Mouse (Mus musculus) cerebellum, adult 8-10 months (tissue): ENCODE measurements around the gene Tmem260.
"Not testable (repeated sequence)": the region's sequence is repeated elsewhere in the genome, so short reads cannot be mapped to it uniquely, and the experiment has no call there.

Experiments
- DNase-seq: peaks from one replicate; pipeline ENCODE4 v3.0.0; 2022

Gene Tmem260

GRCm38 (mm10) chr14:48445984-48446683 lies at the start of gene Tmem260:
Tmem260 (plus strand) TSS chr14:48446124.
- DNase-seq, result peak; percentile 94

DNA sequence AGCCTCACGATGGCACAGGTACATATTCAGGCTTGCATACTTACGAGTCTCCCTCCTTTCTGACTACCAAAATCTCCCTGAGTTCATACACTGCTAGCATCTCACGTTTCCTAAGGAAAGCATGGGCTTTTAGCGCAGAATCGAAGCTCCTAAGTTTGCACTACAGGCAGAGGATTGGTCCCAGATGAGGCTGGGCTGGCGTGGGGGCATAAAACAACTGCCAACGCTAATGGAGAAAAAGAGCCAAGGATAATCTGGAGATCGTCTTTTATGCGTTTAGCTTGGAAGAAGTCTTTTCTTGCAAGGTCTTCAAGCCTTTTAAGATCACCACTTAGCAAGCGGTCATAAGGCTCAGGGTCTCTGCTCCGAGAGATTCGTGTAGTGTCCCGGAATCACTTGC lies 39.8 kb upstream of the Tmem260 start:
- DNase-seq, result no peak

DNA sequence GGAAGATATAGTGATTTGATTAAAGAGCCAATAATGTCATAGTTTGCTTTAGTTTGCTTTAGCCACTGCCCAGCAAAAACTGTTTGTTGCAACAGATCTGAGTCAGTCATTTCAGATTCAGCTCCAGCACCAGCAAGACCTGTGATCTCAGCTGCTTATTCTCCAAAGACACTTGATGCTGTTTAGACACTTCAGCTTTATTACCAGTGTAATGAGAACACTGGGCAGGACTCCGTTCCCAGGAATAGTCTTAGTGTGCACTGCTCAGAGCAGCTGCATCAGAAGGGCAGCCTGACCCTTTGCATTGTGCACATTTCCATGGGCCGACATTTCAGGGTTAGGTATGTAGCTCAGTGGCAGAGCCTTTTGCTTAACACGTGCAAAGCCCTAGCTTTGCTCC lies 28.9 kb upstream of the Tmem260 start:
- DNase-seq, result no peak

- DNase-seq, result no peak
These were observed 27.7 kb upstream of the Tmem260 start for GRCm38 (mm10) chr14:48418264-48418663.

- no peak for DNase-seq
These were observed 27.3 kb upstream of the Tmem260 start for GRCm38 (mm10) chr14:48418672-48419071.

GRCm38 (mm10) chr14:48421476-48421875 lies 24.4 kb upstream of the Tmem260 start:
- DNase-seq, result no peak

- no peak for DNase-seq
These were observed 23.9 kb upstream of the Tmem260 start for GRCm38 (mm10) chr14:48421996-48422395.

- DNase-seq, result no peak
These were observed 23.5 kb upstream of the Tmem260 start for GRCm38 (mm10) chr14:48422436-48422835.

GRCm38 (mm10) chr14:48422901-48423300 lies 23.0 kb upstream of the Tmem260 start:
- DNase-seq, result no peak

DNA sequence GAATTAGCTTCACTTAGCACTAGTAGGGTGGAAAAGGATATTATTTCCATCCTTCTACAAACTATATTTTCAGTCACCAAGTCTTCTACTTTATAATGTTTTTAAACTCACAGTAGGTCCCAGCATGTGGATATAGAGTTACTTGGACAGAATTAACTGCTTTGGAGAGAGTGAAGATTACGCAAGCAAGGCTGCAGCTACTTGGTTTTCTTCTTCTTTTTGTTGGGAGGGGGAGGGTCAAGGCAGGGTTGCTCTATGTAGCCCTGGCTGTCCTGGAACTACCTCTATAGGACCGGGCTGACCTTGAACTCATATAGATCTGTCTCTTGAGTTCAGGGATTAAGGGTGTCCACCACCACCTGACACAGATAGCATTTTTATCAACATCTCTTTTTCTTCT lies 13.9 kb upstream of the Tmem260 start:
- no peak for DNase-seq

DNA sequence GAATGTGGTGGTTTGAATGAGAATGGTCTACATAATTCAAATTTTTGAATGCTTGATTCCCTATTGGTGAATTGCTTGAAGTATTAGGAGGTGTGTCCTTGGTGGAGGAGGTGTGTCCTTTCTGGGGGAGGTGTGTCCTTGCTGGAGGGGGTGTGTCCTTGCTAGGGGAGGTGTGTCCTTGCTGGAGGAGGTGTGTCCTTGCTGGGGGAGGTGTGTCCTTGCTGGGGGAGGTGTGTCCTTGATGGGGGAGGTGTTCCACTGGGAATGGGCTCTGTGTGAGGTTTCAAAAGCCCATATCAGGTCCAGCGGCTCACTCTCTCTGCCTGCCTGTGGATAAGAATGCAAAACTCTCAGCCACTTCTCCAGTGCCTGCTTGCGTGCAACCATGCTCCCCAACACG lies 2.1 kb upstream of the Tmem260 start:
- no peak for DNase-seq

- no peak for DNase-seq
These were observed 6.1 kb downstream of the Tmem260 start for GRCm38 (mm10) chr14:48451966-48452407.

GRCm38 (mm10) chr14:48453411-48453810 lies 7.5 kb downstream of the Tmem260 start:
- DNase-seq, result no peak

DNA sequence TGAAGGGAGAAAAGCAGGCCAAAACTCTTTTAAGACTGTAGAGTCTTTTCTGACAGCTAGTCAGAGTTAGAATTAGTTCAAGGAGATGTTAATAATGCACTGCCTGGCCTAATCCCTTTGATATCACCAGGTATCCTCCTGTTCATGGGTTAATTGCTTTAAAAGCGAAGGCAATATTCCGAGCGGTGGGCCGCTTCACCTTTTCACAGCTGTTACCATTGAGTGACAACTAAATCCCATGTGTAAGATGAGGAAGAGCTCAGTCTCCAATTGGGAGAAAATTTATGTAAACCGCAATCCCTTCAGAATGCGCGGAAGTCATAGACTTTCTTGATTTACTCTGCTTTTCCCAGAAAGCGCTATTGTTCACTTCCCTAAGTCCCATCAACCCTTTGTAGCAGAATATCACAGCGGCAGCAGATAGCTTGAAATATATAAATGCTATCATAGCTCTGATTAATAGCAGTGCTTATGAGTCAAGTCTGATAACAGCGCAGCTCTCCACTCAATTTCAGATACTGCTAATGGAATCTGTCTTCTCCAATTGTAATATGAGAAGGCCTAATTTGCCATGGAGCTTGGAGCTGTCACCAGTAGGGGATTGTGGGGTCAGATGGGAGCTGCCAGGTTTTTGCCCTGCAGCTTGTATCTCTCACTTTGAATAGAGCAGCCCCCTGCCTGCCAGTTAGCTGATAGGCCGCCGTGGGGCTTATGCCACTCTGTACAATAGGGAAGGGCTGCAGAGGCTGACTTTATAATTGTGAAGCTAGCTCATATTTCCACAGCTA lies 10.6 kb downstream of the Tmem260 start:
- no peak for DNase-seq

DNA sequence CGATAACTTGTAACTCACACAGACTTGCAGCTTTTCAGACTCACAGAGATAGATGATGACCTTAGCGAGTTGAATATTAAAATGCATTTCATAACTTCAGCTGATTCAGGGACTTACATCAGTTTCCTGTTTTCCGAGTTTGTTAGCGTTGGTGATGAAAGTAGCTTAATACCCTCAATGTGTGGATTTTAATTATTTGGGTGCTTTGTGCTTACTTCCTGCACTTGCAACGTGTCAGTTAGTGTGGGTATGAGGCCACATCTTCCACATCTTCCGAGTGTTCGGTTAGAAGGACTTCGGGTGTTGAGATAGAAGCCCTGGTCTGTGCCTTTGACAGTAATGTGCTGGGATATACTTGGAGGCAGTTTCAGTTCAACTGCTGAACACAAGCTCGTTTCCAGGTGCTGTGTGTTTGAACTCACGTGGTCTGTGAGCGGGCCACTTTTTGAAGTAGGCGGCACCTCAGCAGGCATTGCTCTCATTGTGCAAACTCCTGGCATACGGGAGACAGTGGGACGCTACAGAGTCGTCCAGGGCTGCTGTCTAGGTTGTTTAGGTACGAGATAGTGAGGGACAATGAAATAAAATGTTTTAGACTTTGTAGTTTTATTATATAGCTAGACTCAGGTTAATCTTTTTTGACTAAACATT lies 11.5 kb downstream of the Tmem260 start:
- DNase-seq, result no peak

- no peak for DNase-seq
These were observed 13.0 kb downstream of the Tmem260 start for GRCm38 (mm10) chr14:48458901-48459300.

- DNase-seq, result no peak
These were observed 22.4 kb downstream of the Tmem260 start for GRCm38 (mm10) chr14:48468339-48468738.

DNA sequence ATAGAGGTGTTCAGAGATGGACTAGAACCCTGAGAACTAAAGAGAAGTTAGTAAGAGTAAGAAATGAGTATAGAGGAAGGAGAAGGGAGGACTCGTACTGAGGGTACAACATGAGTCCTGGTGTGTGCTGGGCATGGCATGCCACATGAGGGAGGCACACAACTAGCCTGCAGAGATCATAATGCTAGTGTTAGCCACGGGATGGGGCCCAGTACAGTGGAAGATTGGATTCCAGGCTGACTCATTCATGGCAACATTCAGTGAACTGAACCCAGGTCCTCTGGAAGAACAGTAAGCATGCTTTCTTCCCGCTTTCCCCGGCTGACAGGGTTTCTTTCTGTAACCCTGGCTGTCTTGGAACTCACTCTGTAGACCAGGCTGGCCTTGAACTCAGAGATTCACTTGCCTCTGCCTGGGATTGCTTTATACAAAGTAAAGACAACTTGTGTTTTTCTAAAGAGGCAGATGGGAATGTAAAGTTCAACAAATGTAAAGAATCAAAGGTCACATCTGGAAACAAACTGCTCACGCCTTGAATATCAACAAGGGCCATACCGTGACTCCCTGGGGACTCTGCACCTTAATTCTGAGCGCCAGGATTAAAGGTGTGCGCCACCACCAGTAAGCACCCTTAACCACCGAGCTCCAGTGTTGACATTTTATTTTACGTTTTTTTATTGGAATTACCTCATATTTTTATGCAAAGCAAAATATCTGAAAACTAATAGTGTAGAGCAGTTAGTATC lies 25.0 kb downstream of the Tmem260 start:
- DNase-seq, result no peak

DNA sequence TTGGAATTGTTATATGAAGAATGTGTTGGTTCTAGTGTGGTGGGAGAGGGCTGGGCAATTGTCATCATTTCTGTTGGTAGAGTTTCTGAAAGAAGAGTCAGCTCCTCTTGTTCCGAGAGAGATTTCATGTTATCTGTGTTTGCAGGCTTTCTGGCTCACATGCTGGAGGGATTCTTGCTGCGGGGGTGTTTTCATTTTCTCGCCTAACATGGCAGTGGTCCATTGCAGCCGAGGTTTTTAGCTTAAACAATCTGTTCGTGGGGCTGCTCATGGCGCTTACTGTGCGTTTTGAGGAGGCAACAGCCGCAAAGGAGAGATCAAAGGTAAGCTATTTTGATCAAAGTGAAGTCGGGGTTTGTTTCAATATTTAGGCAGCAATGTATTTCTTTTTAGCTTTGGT lies 26.3 kb downstream of the Tmem260 start:
- DNase-seq, result no peak

- DNase-seq, result no peak
These were observed 29.4 kb downstream of the Tmem260 start for GRCm38 (mm10) chr14:48475370-48475769.

- DNase-seq, result not testable (repeated sequence)
These were observed 29.9 kb downstream of the Tmem260 start for GRCm38 (mm10) chr14:48475834-48476233.

- no peak for DNase-seq
These were observed 30.4 kb downstream of the Tmem260 start for GRCm38 (mm10) chr14:48476278-48476677.

- DNase-seq, result no peak
These were observed 35.7 kb downstream of the Tmem260 start for GRCm38 (mm10) chr14:48481591-48481990.
